Mouse (Mus musculus) skeletal muscle tissue, postnatal 0 days (tissue): ENCODE measurements around the gene Erc2. TPM values are rescaled to one million over a fixed set of nuclear protein-coding genes. Genes with fewer than 3 reads are reported as not detected.

ENCODE experiments used
- polyA plus RNA-seq: library from polyadenylated mRNA; unstranded; fragments of >200 nt; fragmentation: Nextera tagmentation; extraction: Ambion mirVana; gene quantifications from 2 replicates; pipeline ENCODE4 v1.2.1, GENCODE M21; 2015

Gene Erc2
- polyA plus RNA-seq, result 1.5 and 2.5 TPM in 2 replicates

GRCm38 (mm10) chr14:27622176-27622922, at the start of gene Erc2:
TSS of gene Erc2 (plus strand) at chr14:27622428.

GRCm38 (mm10) chr14:28504101-28505050, 882.1 kb downstream of the Erc2 start, which contains the start of gene Wnt5a:
TSS of gene Wnt5a (plus strand) at chr14:28504750.

Other genes with a start within 250 kb of the Erc2 start
- 5.1 and 6.1 TPM in 2 replicates for gene Fam208a, start 193.6 kb upstream of the Erc2 start, polyA plus RNA-seq
- gene Ccdc66, start 114.0 kb upstream of the Erc2 start, polyA plus RNA-seq, result 5.4 and 6.2 TPM in 2 replicates